Mouse (Mus musculus) E14TG2a.4 (cell line): Measurements from ENCODE around the gene Akap13.

ENCODE experiments used
- CTCF ChIP-seq: conservative IDR thresholded peaks from 2 replicates; pipeline ENCODE4 v1.5.1; 2014; ENCODE audit warnings: low read length
- NANOG ChIP-seq: IDR thresholded peaks from 2 replicates; pipeline ENCODE4 v1.6.1; 2014; ENCODE audit warnings: borderline replicate concordance, low read length, mixed read lengths
- POU5F1 ChIP-seq: IDR thresholded peaks from 2 replicates; pipeline ENCODE4 v1.6.1; 2014; ENCODE audit warnings: low read length, borderline replicate concordance

DNA sequence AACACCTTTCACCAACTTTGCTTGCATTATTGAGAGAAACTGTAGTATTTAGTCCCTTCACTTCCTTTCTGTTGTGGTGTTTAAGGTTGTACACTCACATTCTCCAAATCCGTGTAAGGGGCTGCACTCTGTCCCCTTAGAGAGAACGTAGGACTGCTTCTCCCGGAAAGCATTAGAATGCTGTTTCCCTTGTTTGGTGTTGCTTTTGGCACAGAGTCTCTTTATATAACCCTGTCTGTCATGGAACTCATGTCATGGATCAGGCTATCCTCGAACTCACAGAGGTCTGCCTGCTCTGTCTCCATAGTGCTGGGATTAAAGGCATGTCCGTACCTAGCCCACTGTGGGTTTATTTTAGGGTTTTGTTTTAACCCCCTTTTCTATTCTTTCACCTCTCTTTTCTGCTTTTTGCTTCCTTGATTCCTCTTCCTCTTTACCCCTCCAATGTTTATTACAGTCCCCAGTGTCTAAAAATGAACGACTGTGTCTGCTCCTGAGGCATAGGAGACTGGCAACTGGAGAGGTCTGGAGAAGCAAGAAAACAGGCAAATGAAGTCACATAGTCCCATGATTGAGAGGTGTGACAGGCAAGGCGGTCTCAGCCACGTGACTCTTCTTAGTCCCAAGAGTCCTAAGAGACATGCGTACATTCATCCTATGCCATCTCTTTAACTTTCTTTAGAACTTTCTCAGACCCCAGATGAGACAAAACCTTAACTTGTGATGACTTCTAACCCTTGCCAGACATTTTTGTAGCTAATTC lies 186.3 kb downstream of the Akap13 start:
- TF ChIP-seq CTCF, result no peak
- no peak for TF ChIP-seq POU5F1
- no peak for TF ChIP-seq NANOG
